In genomic region chr10:91171041-91171440, GRCm38 (mm10) we compare ENCODE assay signal across 8 mouse cellular contexts. TPM values are rescaled to one million over a fixed set of nuclear protein-coding genes. Genes with fewer than 3 reads are reported as not detected.
DNase-seq lines count a peak whose midpoint lies in the region; ATAC-seq and TF ChIP-seq lines count a peak whose summit lies in the region.

No protein-coding gene starts in this region.

- peaks cover 1% of the 10 kb centered on the region; the same call in 1 of the 2 replicates for H3K36me3 ChIP-seq in ES-E14 (ENCODE audit: control insufficient read depth, insufficient read depth, low read length, poor library complexity, severe bottlenecking)

- in situ Hi-C loops in ES-E14 (cut with MboI; ENCODE audit: low sequenced_read_pairs in 2 of 2, unreplicated experiment in 2 of 2), result no loop called here

- H3K27ac ChIP-seq in ES-E14 (ENCODE audit: insufficient read depth, low read depth, low read length, poor library complexity, severe bottlenecking), result peak overlapping the region; percentile 86

- no peak for TF ChIP-seq CTCF in brain, embryonic 14.5 days (IDR thresholded peaks at IDR 0.05; ENCODE audit: borderline replicate concordance, extremely low read depth, insufficient read depth, insufficient read length)

- H3K9ac ChIP-seq in ES-E14 (ENCODE audit: insufficient read depth, low read depth, low read length, poor library complexity, severe bottlenecking), result peak overlapping the region; percentile 99

- peaks cover 5 to 6% of the 10 kb centered on the region in 2 experiments; a peak in 1 of 4 replicates for H3K4me1 ChIP-seq in ES-E14 (ENCODE audit: control insufficient read depth in 2 of 2, insufficient read depth in 2 of 2, low read length in 2 of 2, poor library complexity in 1 of 2)

- no peak for TF ChIP-seq POLR2A in brain, embryonic 14.5 days (IDR thresholded peaks at IDR 0.05; ENCODE audit: borderline replicate concordance, extremely low read depth, insufficient read depth, insufficient read length, poor library complexity, severe bottlenecking)

- peak overlapping the region; percentile 85 to 94 for H3K4me3 ChIP-seq in ES-E14 (ENCODE audit: insufficient read depth in 1 of 2, low read depth in 1 of 2, low read length in 2 of 2, poor library complexity in 1 of 2, severe bottlenecking in 1 of 2)

- no peaks in the 10 kb centered on the region for H3K9me3 ChIP-seq in ES-E14 (ENCODE audit: control insufficient read depth, insufficient read depth, low read depth, low read length)

- peak; percentile 50 for DNase-seq in layer of hippocampus, adult 11-12 months (ENCODE audit: low spot score)
- DNase-seq in layer of hippocampus, postnatal 36 days, result no peak
- no peak for DNase-seq in ES-E14 (ENCODE audit: low read depth, low spot score)
- peak; percentile 69 for DNase-seq in brain, embryonic 14.5 days (ENCODE audit: low read depth)
- no peak for DNase-seq in T-cell, adult 2 months (ENCODE audit: low spot score)
- no peak for DNase-seq in layer of hippocampus, adult 18-20 months (ENCODE audit: low spot score in 2 of 2)

- peak; percentile 21 for ATAC-seq in inflammation-experienced regulatory T-cells, adult 6 months
- ATAC-seq in megakaryocyte-erythroid progenitor cell, adult 5-6 weeks (replicated peaks; ENCODE audit: low FRiP score, low TSS enrichment, poor library complexity, severe bottlenecking), result 0 out of 2 replicates have a peak, but pooled peaks have one; percentile 1

TF ChIP-seq in ES-E14, 5 proteins besides CTCF, POLR2A, EP300 and RAD21:
- TF ChIP-seq ZNF384 (IDR thresholded peaks at IDR 0.05; ENCODE audit: low read depth, low read length) (no peak), MAFK (IDR thresholded peaks at IDR 0.05; ENCODE audit: insufficient read depth, low read depth, low read length) (no peak), CHD2 (IDR thresholded peaks at IDR 0.05; ENCODE audit: low read depth, low read length) (no peak), ZC3H11A (IDR thresholded peaks at IDR 0.05; ENCODE audit: borderline replicate concordance, low read depth, low read length) (no peak)

RNA-seq across cellular contexts. Expression of gene Tmpo, which starts 10.1 kb away (rescaled TPM):
- total RNA-seq in layer of hippocampus, postnatal 36 days (2021), result 10 to 100 TPM; 38.8 to 41.2 TPM
- 176 and 189 TPM in 2 replicates for total RNA-seq in ES-E14 (2012; rRNA removed)
- 177 and 225 TPM in 2 replicates for polyA plus RNA-seq in brain, embryonic 14.5 days (2012; rRNA removed)
- polyA plus RNA-seq in inflammation-experienced regulatory T-cells, adult 6 months (2017; shearing (Covaris generic)), result 10 to 100 TPM; 61.6 to 69.1 (median 61.9) TPM
- total RNA-seq in megakaryocyte-erythroid progenitor cell, adult 5-6 weeks (2014; fragmentation: Nextera tagmentation), result 267 and 268 TPM in 2 replicates
- 469 and 547 TPM in 2 replicates for total RNA-seq in megakaryocyte-erythroid progenitor cell, adult 5-6 weeks (2017)
- total RNA-seq in layer of hippocampus, adult 18-20 months (2021), result 10 to 100 TPM; 40.5 to 41.4 TPM

RNA-seq across cellular contexts. Expression of gene Slc25a3, which starts 47.2 kb away (rescaled TPM):
- 100 to 1,000 TPM; 499 to 538 TPM for total RNA-seq in layer of hippocampus, postnatal 36 days (2021)
- total RNA-seq in ES-E14 (2012; rRNA removed), result 328 and 481 TPM in 2 replicates
- polyA plus RNA-seq in brain, embryonic 14.5 days (2012; rRNA removed), result 348 and 411 TPM in 2 replicates
- 100 to 1,000 TPM; 227 to 247 (median 243) TPM for polyA plus RNA-seq in inflammation-experienced regulatory T-cells, adult 6 months (2017; shearing (Covaris generic))
- 582 and 663 TPM in 2 replicates for total RNA-seq in megakaryocyte-erythroid progenitor cell, adult 5-6 weeks (2014; fragmentation: Nextera tagmentation)
- total RNA-seq in megakaryocyte-erythroid progenitor cell, adult 5-6 weeks (2017), result 247 and 338 TPM in 2 replicates
- 100 to 1,000 TPM; 505 to 506 TPM for total RNA-seq in layer of hippocampus, adult 18-20 months (2021)

Comparison
In these comparisons a context has a peak if more than half of its experiments do, and no peak if none do; other contexts are left out.
1. DNase-seq: peak in layer of hippocampus, adult 11-12 months (single experiment) and brain, embryonic 14.5 days (single experiment); none in layer of hippocampus, postnatal 36 days (0 of 2), ES-E14 (single experiment), T-cell, adult 2 months (single experiment) and layer of hippocampus, adult 18-20 months (0 of 2).